ENCODE assay signal across 14 mouse cellular contexts in the genomic region with DNA sequence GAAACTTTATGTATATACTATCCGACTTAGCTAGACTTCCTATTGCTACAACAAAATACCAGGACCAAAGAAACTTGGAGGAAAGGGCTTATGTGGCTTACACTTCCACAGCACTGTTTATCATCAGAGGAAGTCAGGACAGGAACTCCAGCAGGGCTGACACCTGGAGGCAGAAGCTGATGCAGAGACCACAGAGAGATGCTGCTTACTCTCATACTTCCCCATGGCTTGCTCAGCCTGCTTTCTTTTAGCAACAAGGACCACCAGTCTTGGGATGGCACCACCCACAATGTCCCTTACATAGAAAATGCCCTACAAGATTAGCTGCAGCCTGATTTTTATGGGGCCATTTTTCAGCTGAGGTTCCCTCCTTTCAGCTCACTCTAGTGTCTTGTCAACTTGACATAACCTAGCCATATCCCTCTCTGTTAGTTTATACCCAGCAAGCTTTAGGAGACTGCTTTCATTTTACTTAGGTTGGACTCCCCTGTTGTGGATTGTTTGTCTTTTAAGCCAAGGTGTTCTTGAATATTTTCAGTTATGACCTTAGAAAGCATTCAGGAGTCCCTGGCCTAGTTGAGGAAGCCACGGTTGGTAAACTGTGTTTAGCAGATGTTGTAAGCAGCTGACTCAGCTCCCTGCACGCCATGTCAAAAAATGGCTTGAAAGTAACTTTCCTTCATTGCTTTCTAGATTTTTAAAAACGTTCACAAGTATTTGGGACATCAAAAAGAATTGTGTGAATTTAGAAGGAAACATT.
DNase-seq lines count a peak whose midpoint lies in the region; ATAC-seq and TF ChIP-seq lines count a peak whose summit lies in the region.
"Had no signal": no experiment of that assay in that cellular context is flagged by ENCODE, and none has a peak within 500 bp of the region (broad histone marks: within the 10 kb centered on the region; RNA-seq: fewer than 3 reads in every experiment).

No protein-coding gene starts in this region.

- peaks cover 11% of the 10 kb centered on the region; the same call in 1 of the 2 replicates for H3K79me2 ChIP-seq in heart, adult 2 months (replicated peaks; ENCODE audit: control insufficient read depth, insufficient read depth, low read length)

- no peaks in the 10 kb centered on the region for H3K9me3 ChIP-seq in heart, embryonic 11.5 days (replicated peaks; ENCODE audit: control insufficient read depth, low read length)
- H3K9me3 ChIP-seq: embryonic facial prominence, embryonic 13.5 days; forebrain, embryonic 13.5 days; limb, embryonic 15.5 days; midbrain, embryonic 10.5 days had no signal

- no peak for DNase-seq in heart, adult 2 months
- DNase-seq in lung, postnatal 36 days: peak; percentile 30
- no peak for DNase-seq in lung, adult 18-20 months
- peak; percentile 32 for DNase-seq in thymus, postnatal 4 days
- DNase-seq in gastrocnemius, postnatal 4 days (ENCODE audit: low spot score in 2 of 2): no peak
- DNase-seq: cerebellum, adult 9-10 months; heart, postnatal 14 days; kidney, adult 11 months had no signal

- no peak overlapping the region for H3K4me3 ChIP-seq in heart, adult 2 months
- no peak overlapping the region for H3K4me3 ChIP-seq in heart, embryonic 11.5 days (ENCODE audit: low read depth, low read length)
- H3K4me3 ChIP-seq: embryonic facial prominence, embryonic 13.5 days; forebrain, embryonic 13.5 days; limb, embryonic 15.5 days; midbrain, embryonic 10.5 days had no signal

- peak; percentile 38 for TF ChIP-seq CTCF in heart, adult 2 months (IDR thresholded peaks at IDR 0.05)

- TF ChIP-seq EP300 in heart, adult 2 months (IDR thresholded peaks at IDR 0.05; ENCODE audit: insufficient read depth, low read depth, low read length): no peak

- no peak overlapping the region for H3K9ac ChIP-seq in heart, adult 2 months (ENCODE audit: low read depth, low read length)
- H3K9ac ChIP-seq in heart, embryonic 11.5 days (ENCODE audit: low read depth, low read length): no peak overlapping the region
- H3K9ac ChIP-seq: embryonic facial prominence, embryonic 13.5 days; forebrain, embryonic 13.5 days; limb, embryonic 15.5 days had no signal

- no peak for ATAC-seq in heart, embryonic 11.5 days (replicated peaks; ENCODE audit: insufficient number of reproducible peaks, low FRiP score, low TSS enrichment)
- ATAC-seq in common myeloid progenitor, adult 5-6 weeks (replicated peaks; ENCODE audit: low read depth, poor library complexity, severe bottlenecking): peak; percentile 46
- ATAC-seq: forebrain, embryonic 13.5 days had no signal

- no peaks in the 10 kb centered on the region for H3K27me3 ChIP-seq in heart, adult 2 months (ENCODE audit: control insufficient read depth, insufficient read depth, low read length)
- H3K27me3 ChIP-seq in heart, embryonic 11.5 days (ENCODE audit: control insufficient read depth, insufficient read depth, low read length): no peaks in the 10 kb centered on the region
- H3K27me3 ChIP-seq: embryonic facial prominence, embryonic 13.5 days; forebrain, embryonic 13.5 days; limb, embryonic 15.5 days had no signal

- H3K27ac ChIP-seq in heart, adult 2 months: no peak overlapping the region
- no peak overlapping the region for H3K27ac ChIP-seq in heart, embryonic 11.5 days (ENCODE audit: low read depth, low read length)
- H3K27ac ChIP-seq: embryonic facial prominence, embryonic 13.5 days; forebrain, embryonic 13.5 days; limb, embryonic 15.5 days; midbrain, embryonic 10.5 days had no signal

- intact Hi-C loops in heart, adult 2 months (cut with DNase I): no loop called here

- peaks cover 21% of the 10 kb centered on the region for H3K4me1 ChIP-seq in heart, adult 2 months (ENCODE audit: control insufficient read depth, insufficient read depth, low read length)
- no peaks in the 10 kb centered on the region for H3K4me1 ChIP-seq in heart, embryonic 11.5 days (ENCODE audit: control insufficient read depth, insufficient read depth, low read length)

- WGBS in heart, adult 2 months: 54% methylated on average over 4 of the region's 4 CpGs
- 76% methylated on average over 4 of the region's 4 CpGs for WGBS in heart, embryonic 11.5 days (ENCODE audit: insufficient replicate concordance)

- peaks cover 28% of the 10 kb centered on the region for H3K36me3 ChIP-seq in heart, adult 2 months (ENCODE audit: control insufficient read depth, insufficient read depth, low read length)
- H3K36me3 ChIP-seq in heart, embryonic 11.5 days (ENCODE audit: control insufficient read depth, insufficient read depth, low read length): no peaks in the 10 kb centered on the region
- H3K36me3 ChIP-seq: limb, embryonic 15.5 days had no signal

- no peak for TF ChIP-seq POLR2A in heart, adult 2 months (IDR thresholded peaks at IDR 0.05; ENCODE audit: insufficient read depth, low read depth, low read length)

- H3K4me2 ChIP-seq in heart, embryonic 11.5 days: no peak overlapping the region
- H3K4me2 ChIP-seq: embryonic facial prominence, embryonic 13.5 days; forebrain, embryonic 13.5 days; limb, embryonic 15.5 days had no signal

Comparison
In these comparisons a context has a peak if more than half of its experiments do, and no peak if none do; other contexts are left out.
1. DNase-seq: peak in lung, postnatal 36 days (single experiment) and thymus, postnatal 4 days (single experiment); none in heart, adult 2 months (0 of 2), lung, adult 18-20 months (0 of 2) and gastrocnemius, postnatal 4 days (0 of 2).